Mouse (Mus musculus): ENCODE measurements around the gene Nfe2. TPM values are rescaled to one million over a fixed set of nuclear protein-coding genes. Genes with fewer than 3 reads are reported as not detected.

Gene Nfe2
- polyA plus RNA-seq, 1 experiment = 8.9 TPM

- Histone ChIP-seq H3K27ac (ENCODE audit: control insufficient read depth, insufficient read depth, low read depth, low read length) (no peak overlapping the region), H3K27me3 (ENCODE audit: control insufficient read depth, insufficient read depth, low read length) (no peaks in the 10 kb centered on the region), H3K4me1 (ENCODE audit: control insufficient read depth, insufficient read depth, low read length) (no peaks in the 10 kb centered on the region), H3K4me3 (ENCODE audit: control insufficient read depth, low read depth, low read length) (no peak overlapping the region), H3K36me3 (ENCODE audit: control insufficient read depth, insufficient read depth, low read length) (peaks cover 2% of the 10 kb centered on the region; the same call in 1 of the 2 replicates)
- TF ChIP-seq CTCF (IDR thresholded peaks at IDR 0.05; ENCODE audit: control insufficient read depth, insufficient read depth, insufficient replicate concordance, low read depth, low read length) = no peak
- no peak for TF ChIP-seq POLR2A (IDR thresholded peaks at IDR 0.05; ENCODE audit: control insufficient read depth, low read depth, low read length)
Observed at GRCm38 (mm10) chr15:103205156-103205555, 53.0 kb downstream of the Nfe2 start.

DNA sequence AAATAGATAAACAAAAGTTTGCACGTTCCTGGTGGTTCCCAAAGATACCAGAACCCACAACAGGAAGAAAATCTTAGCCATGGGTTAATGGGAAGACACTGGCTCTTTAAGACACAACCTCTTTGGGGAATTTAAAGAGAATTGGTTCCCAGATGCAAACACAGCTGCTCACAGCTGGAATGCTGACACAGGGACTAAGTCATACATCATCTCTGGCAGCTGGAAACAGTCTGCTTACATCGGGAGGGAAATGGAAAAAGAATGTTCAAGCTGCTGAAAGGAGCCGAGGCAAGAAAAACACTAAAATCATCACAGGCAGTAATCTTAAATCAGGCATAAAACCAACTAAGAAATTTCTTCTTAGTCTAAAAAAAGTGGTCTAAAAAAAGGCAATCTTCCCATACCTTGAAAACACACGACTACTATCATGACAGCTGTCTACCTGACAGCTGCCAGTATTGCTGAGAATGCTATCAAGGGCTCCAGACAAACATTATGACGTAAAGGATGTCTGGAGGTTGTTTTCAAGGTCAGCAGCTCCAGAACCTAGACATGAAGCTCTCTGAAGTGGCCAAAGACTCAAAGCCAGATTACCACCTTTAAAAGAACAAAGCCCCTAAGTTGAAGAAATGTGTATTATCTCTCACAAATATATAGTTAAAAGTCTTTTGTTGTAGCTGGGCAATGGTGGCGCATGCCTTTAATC lies 56.0 kb downstream of the Nfe2 start:
- Histone ChIP-seq H3K36me3 (ENCODE audit: control insufficient read depth, insufficient read depth, low read length) (no peaks in the 10 kb centered on the region), H3K27ac (ENCODE audit: control insufficient read depth, insufficient read depth, low read depth, low read length) (0 out of 2 replicates have a peak overlapping the region, but pooled peaks have one; percentile 17)

More for the DNA sequence above, 56.0 kb downstream of the Nfe2 start:
- TF ChIP-seq POLR2A (IDR thresholded peaks at IDR 0.05; ENCODE audit: control insufficient read depth, low read depth, low read length) (no peak), CTCF (IDR thresholded peaks at IDR 0.05; ENCODE audit: control insufficient read depth, insufficient read depth, insufficient replicate concordance, low read depth, low read length) (no peak)
- H3K4me3 ChIP-seq (ENCODE audit: control insufficient read depth, low read depth, low read length) = no peak overlapping the region
- no peaks in the 10 kb centered on the region for H3K27me3 ChIP-seq (ENCODE audit: control insufficient read depth, insufficient read depth, low read length)
- no peaks in the 10 kb centered on the region for H3K4me1 ChIP-seq (ENCODE audit: control insufficient read depth, insufficient read depth, low read length)

Other genes starting within 250 kb of the Nfe2 start
- 0.33 and 0.36 TPM in 2 replicates for gene Hoxc4, start 239.5 kb downstream of the Nfe2 start, polyA plus RNA-seq (2012; rRNA removed)
- 3.4 and 3.8 TPM in 2 replicates for gene Smug1, start 91.3 kb downstream of the Nfe2 start, polyA plus RNA-seq (2012; rRNA removed)
- 11.8 and 15.7 TPM in 2 replicates for gene Cbx5, start 18.6 kb downstream of the Nfe2 start, polyA plus RNA-seq (2012; rRNA removed)
- gene Hnrnpa1, start 18.0 kb downstream of the Nfe2 start, polyA plus RNA-seq (2012; rRNA removed) = 43.2 and 53.3 TPM in 2 replicates
- 51.6 and 56.8 TPM in 2 replicates for gene Copz1, start 14.3 kb upstream of the Nfe2 start, polyA plus RNA-seq (2012; rRNA removed)
- gene Gpr84, start 52.2 kb upstream of the Nfe2 start, polyA plus RNA-seq (2012; rRNA removed) = 0.24 and 0.43 TPM in 2 replicates
- 84.7 and 92.7 TPM in 2 replicates for gene Zfp385a, start 81.7 kb upstream of the Nfe2 start, polyA plus RNA-seq (2012; rRNA removed)
- gene Itga5, start 108.4 kb upstream of the Nfe2 start, polyA plus RNA-seq (2012; rRNA removed) = 1.1 and 1.4 TPM in 2 replicates
- gene Gtsf1, start 172.1 kb upstream of the Nfe2 start, polyA plus RNA-seq (2012; rRNA removed) = 491 and 515 TPM in 2 replicates
- 111 and 129 TPM in 2 replicates for gene Gtsf2, start 190.1 kb upstream of the Nfe2 start, polyA plus RNA-seq (2012; rRNA removed)
- 58.5 and 61.5 TPM in 2 replicates for gene Nckap1l, start 195.4 kb upstream of the Nfe2 start, polyA plus RNA-seq (2012; rRNA removed)
- gene Pde1b, start 244.6 kb upstream of the Nfe2 start, polyA plus RNA-seq (2012; rRNA removed) = 4.2 and 5.4 TPM in 2 replicates

Measured in testis, adult 2 months (tissue).